Mouse (Mus musculus) megakaryocyte progenitor cell, adult 5-6 weeks (primary cell): ENCODE results near the gene Ctdnep1. TPM values are rescaled to one million over a fixed set of nuclear protein-coding genes. Genes with fewer than 3 reads are reported as not detected.

Source experiments
- ATAC-seq: replicated peaks from 2 replicates; pipeline ENCODE4 v1.8.0; 2016; ENCODE audit warnings: mild to moderate bottlenecking, moderate TSS enrichment, inconsistent platforms; ENCODE audit not compliant: poor library complexity
- total RNA-seq, 2 experiments: library from RNA; stranded (forward) in 1 of 2; stranded (reverse) in 1 of 2; fragments of 157-497, 149-512 nt in 1 of 2; fragments of 200-1000 nt in 1 of 2; gene quantifications; 2 replicates each; pipeline versions ENCODE4 v1.2.3 to v1.2.4; 2015 to 2017

The Ctdnep1 gene
- total RNA-seq (2015) = 131 and 135 TPM in 2 replicates
- total RNA-seq (2017) = 28.7 and 33.7 TPM in 2 replicates

DNA sequence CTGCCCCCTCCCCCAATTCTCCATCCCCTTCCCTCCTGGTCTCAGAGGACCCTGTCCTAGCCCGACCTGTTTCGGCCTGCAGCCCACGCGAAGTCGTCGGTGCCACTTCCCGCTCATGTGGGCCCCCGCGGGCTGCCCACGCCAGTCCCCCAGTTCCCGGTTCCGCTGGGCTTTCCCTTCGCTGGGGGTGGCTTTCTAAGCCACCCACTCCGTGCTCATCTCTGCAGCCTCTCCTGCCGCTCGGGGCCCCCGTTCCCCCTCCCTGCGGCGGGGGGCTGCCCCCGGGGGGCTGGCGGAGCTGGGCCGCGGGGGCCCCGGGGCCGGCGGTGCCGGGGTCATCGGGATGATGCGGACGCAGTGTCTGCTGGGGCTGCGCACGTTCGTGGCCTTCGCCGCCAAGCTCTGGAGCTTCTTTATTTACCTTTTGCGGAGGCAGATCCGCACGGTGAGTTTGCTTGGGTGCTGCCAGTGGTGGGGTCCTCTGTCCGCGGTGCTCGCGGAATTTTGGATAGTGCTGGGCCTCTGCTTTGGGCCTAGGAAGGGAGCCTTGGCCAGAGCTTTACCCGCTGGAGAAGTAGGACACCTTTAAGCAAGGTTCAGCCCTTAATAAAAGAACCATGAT lies at the start of gene Ctdnep1:
Gene Ctdnep1 (plus strand): TSS at position 16 of the 622 bp plus-strand sequence.
- no peak for ATAC-seq

DNA sequence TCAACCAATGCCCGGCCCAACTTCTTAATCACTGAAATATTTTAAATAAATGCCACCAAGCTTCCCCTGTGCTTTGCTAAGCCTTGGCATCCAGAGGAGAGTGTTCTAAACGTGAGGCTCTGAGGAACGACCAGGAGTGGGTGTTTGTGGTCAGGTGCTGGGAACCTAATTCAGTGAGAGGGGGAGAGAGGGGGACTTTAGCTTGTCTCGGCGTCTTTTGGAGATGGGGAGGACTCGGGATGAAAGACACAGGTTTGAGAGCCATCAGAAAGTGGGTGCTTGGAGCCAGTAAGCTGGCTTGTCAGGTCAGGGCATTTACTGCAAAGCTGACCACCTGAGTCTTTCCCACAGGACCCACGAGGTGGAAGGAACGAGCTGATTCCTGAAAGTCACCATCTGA lies 49.2 kb upstream of the Ctdnep1 start:
- ATAC-seq = no peak

DNA sequence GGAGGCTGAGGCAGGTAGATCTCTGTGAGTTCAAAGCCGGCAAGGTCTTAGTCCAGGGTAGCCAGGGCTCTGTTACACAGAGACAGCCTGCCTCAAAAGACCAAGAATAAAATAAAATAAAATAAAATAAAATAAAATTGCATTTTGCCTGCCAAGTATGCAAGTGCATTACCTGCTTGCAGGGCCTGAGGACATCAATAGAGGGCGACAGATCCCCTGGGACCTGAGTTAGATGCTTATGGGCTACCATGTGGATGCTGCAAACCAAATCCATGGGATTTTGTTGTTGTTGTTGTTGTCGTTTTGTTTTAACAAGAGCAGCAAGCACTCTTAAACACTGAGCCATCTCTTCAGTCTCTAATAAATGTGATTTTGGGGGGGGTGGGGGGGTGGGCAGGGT lies 48.7 kb upstream of the Ctdnep1 start:
- ATAC-seq = no peak

- ATAC-seq = no peak
Measured at GRCm38 (mm10) chr11:69933066-69933465, 47.9 kb upstream of the Ctdnep1 start.

- ATAC-seq = peak; percentile 74
Measured at GRCm38 (mm10) chr11:69934169-69934568, 46.8 kb upstream of the Ctdnep1 start.

DNA sequence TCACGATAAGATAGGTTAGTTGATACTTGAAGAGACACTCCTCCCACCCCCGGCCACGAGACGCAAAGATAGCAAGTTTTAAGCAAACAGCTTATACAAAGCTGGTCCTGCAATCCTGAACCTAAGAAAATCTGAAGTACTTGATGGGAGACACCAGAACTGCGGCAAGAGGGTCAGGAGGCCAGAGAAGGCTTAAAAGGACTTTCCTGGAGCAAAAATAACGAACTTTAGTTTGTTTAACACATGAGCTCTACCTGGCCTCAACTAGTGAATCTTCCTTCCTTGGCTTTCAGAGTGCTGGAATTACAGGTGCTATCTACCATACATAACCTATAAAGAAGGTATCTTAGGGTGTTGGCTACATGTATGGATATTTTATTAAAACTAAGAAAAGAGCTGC lies 46.3 kb upstream of the Ctdnep1 start:
- no peak for ATAC-seq

GRCm38 (mm10) chr11:69935137-69935879 lies 45.6 kb upstream of the Ctdnep1 start, which contains the start of gene Ybx2:
Gene Ybx2 (plus strand): TSS chr11:69935796.
- peak; percentile 30 for ATAC-seq

DNA sequence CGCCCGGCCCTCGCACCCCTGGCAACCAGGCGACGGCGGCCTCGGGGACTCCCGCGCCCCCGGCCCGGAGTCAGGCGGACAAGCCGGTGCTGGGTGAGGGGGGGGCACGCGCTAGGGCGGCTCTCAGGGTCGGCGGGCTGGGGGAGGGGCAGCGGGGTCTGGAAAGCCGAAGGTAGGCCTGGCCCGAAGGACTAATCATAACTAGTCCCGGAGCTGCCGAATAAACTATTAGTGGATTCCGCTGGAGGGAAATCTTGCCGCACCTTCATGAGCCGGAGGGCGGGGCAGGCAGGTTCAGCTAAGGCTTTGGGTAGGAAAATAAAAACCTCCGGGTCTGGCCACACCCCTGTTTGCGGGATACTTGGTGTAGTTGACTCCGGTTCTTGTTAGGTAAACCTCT lies 44.8 kb upstream of the Ctdnep1 start:
- no peak for ATAC-seq

DNA sequence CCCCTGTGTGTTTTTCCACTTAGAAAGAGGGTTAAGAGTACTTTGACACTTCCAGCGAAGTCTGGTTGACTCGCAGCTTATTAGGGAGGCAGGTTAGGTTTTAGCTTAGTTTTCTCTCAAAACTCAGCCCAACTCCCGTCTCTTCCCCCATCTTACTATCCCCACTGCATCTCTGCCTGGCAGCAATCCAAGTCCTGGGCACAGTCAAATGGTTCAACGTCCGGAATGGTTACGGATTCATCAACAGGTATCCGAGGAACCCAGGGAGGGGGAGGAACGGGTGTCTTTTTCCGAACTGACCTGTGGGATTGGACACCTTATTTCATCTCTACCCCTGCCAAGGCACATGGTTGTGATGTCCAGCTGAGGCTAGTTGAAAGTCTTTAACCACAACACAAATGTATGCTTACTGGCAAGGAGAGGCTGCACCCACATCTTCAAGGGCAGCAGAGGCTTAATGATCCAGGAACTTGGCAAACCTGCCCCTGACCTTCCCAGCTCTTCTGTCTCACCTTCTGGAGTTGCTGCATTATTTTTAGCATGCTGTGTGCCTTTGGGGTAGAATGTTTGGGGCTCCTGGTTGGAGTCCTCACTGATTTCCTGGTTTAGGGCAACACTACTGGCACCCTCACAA lies 44.1 kb upstream of the Ctdnep1 start:
- ATAC-seq = no peak

DNA sequence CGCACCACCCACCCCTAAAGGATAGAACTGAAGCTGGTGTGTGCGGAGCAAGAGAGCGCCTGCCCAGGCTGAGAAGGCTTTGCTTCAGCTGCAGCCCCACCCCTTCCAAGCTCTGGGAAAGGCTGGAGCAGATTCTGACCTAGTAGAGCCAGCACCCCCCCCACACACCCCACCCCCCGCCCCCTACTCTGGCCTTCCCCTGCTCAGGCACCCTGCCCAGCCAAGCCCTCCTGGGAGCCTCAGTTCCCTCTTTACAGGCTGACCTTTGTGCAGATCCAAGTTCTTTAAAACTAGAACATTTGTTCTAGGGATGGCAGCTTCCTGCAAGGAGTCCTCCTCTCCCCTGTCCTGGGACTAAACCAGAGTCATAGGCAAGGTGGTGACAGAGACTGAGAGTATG lies 43.6 kb upstream of the Ctdnep1 start:
- no peak for ATAC-seq

- no peak for ATAC-seq
Measured at GRCm38 (mm10) chr11:69937834-69938233, 43.1 kb upstream of the Ctdnep1 start.

GRCm38 (mm10) chr11:69938401-69938979 lies 42.5 kb upstream of the Ctdnep1 start:
- ATAC-seq = no peak

DNA sequence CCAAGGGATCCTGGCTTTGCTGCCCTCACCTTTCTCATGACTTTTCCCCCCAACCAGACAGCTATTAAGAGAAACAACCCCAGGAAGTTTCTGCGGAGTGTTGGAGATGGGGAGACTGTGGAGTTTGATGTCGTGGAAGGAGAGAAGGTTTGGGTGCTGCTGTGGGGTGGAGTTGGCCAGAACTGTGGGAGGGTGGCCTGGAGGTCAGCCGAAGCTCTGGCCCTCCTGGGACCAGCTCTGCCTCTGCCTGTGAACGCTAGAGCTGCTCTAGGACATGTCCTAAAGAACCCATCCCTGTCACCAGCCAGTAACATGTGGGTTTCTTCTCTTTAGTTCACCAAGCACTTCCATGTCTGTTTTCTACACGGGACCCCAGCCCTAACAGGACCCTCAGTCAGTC lies 41.8 kb upstream of the Ctdnep1 start:
- ATAC-seq = no peak

- ATAC-seq = no peak
Measured at GRCm38 (mm10) chr11:69939731-69940130, 41.2 kb upstream of the Ctdnep1 start.

- ATAC-seq = no peak
Measured at GRCm38 (mm10) chr11:69940962-69941361, 40.0 kb upstream of the Ctdnep1 start.

GRCm38 (mm10) chr11:69945216-69945615 lies 35.7 kb upstream of the Ctdnep1 start:
- ATAC-seq = no peak

- peak; percentile 40; the same call in 1 of the 2 replicates for ATAC-seq
Measured at GRCm38 (mm10) chr11:69945997-69946891, 34.7 kb upstream of the Ctdnep1 start.

DNA sequence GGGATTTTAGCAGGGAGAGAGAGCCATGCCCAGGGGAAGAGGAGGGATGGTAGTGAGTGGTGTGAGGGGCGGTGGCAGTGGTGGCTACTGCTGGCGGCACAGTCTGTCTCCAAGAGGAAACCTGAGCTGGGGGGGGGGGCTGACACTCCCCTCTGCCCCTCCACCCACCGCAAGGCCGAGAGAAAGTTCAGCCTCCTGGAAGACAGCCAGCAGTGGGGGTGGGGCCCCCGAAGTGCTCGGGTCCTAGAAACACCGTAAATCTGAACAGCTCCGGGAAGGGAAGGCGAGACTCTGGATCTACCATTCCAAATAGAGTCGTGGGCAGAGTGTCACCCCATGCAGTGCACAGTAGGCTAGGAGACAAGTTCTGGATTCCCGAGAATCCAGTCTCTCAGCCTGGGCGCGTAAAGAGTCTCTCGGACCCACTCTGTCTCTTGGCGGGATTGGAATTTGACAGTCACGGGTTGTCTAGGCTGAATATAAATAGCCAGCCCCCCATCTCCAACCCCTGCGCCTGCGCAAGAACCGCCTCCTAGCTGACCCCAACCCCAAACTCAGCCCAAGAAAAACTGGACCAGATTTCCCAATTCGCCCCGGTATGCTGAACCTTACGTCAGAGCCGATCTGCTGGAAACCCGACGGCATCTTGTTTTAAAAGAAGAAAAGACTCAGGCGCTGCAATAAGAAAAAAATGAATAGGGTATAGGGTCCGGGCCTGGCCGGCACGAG lies 33.5 kb upstream of the Ctdnep1 start:
- no peak for ATAC-seq

DNA sequence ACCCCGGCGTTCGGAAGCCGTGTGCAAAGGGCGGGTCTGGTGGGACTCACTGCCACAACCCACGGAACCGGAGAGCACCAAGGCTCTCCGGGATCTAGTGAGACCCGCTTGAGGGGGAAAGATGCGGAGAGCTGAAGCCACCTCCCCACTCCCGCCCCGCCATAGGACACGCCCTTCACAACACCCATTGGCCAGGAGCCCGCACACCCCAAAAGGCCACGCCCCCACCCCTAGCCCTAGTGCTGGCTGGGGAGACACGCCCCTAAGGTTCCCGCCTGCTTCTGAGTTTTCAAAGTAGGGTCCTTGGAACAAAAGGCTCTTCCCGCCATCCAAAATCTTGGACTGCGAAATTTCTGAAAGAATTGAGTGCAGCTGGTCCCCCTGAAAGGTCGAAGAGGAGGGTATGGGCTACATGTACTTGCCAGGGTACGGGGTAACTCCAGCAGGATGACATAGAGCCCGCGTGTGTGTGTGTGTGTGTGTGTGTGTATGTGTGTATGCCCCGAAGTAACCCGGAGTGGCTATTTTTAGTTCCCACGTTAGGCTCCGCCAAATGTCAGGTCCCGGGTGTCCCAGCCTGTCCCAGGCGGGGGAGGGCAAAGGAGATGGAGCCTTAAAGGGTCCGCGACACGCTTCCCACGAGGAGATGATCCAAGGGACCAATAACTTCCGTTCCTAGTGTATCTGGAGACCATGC lies 32.7 kb upstream of the Ctdnep1 start, which contains the start of gene Slc2a4:
Gene Slc2a4 (minus strand): TSS at position 123 of the 697 bp plus-strand sequence.
- ATAC-seq = peak; percentile 88
